Mouse (Mus musculus) intestine, postnatal 0 days (tissue): Measurements from ENCODE around the gene Plcxd2. TPM values are rescaled to one million over a fixed set of nuclear protein-coding genes. Genes with fewer than 3 reads are reported as not detected.
A peak's percentile ranks its signal among the peaks of the same experiment; 100 is the strongest.

Experiments used
- ATAC-seq: fragments of 200-750 bp; cut with Nextera tagmentation; 2 replicates; pipeline ENCODE4 v1.8.0; 2017; ENCODE audit warnings: mild to moderate bottlenecking, moderate TSS enrichment, moderate library complexity
- H3K27ac ChIP-seq: fragments of 300-500 bp; sonication (generic); 2 replicates; pipeline ENCODE4 v1.5.1; 2014; ENCODE audit warnings: mild to moderate bottlenecking, low read depth, low read length, moderate library complexity
- H3K27me3 ChIP-seq: fragments of 300-500 bp; sonication (generic); replicated peaks from 2 replicates; pipeline ENCODE4 v1.6.1; 2014; ENCODE audit warnings: low read length, mixed read lengths; ENCODE audit not compliant: control insufficient read depth, insufficient read depth
- H3K36me3 ChIP-seq: fragments of 300-500 bp; sonication (generic); 2 replicates; pipeline ENCODE4 v1.6.1; 2014; ENCODE audit warnings: mild to moderate bottlenecking, moderate library complexity; ENCODE audit not compliant: control insufficient read depth, insufficient read depth
- H3K4me1 ChIP-seq: fragments of 300-500 bp; sonication (generic); replicated peaks from 2 replicates; pipeline ENCODE4 v1.6.1; 2014; ENCODE audit warnings: antibody characterized with exemption, low read length, mixed read lengths; ENCODE audit not compliant: control insufficient read depth, insufficient read depth
- H3K4me2 ChIP-seq: fragments of 300-500 bp; sonication (generic); replicated peaks from 2 replicates; pipeline ENCODE4 v1.6.1; 2014; ENCODE audit warnings: low read depth, mild to moderate bottlenecking, moderate library complexity
- H3K4me3 ChIP-seq: fragments of 300-500 bp; sonication (generic); 2 replicates; pipeline ENCODE4 v1.5.1; 2014; ENCODE audit warnings: low read depth, low read length
- H3K9ac ChIP-seq: fragments of 300-500 bp; sonication (generic); 2 replicates; pipeline ENCODE4 v1.6.1; 2014; ENCODE audit warnings: mild to moderate bottlenecking, low read depth, low read length
- H3K9me3 ChIP-seq: fragments of 300-500 bp; sonication (generic); 2 replicates; pipeline ENCODE4 v1.6.1; 2016; ENCODE audit warnings: mixed run types; ENCODE audit not compliant: control insufficient read depth
- CTCF ChIP-seq: sonication (generic); IDR thresholded peaks from 2 replicates; pipeline ENCODE4 v1.5.1; 2016; ENCODE audit warnings: low read depth, mild to moderate bottlenecking, control low read depth, antibody characterized with exemption, moderate library complexity
- WGBS: fragments of 180-500 bp; shearing (Covaris S2); extraction: QIAGEN DNeasy Blood & Tissue Kit; methylation state at CpG from one replicate; pipeline ENCODE4 v1.1.7; 2014; 5-methylcytosine and 5-hydroxymethylcytosine counted together
- polyA plus RNA-seq: library from polyadenylated mRNA; unstranded; fragments of >200 nt; fragmentation: Nextera tagmentation; extraction: Ambion mirVana; gene quantifications from 2 replicates; pipeline ENCODE4 v1.2.1, GENCODE M21; 2015

Gene Plcxd2
- polyA plus RNA-seq, 1 experiment from 2014 or later: 2.3 TPM

GRCm38 (mm10) chr16:45973959-45974686, 35.9 kb downstream of the Plcxd2 start:
- H3K27me3 ChIP-seq: no peaks in the 10 kb centered on the region
- WGBS: 69% methylated on average over 9 of the region's 9 CpGs
- H3K9me3 ChIP-seq: no peaks in the 10 kb centered on the region
- H3K4me2 ChIP-seq: no peak overlapping the region
- H3K4me1 ChIP-seq: no peaks in the 10 kb centered on the region
- ATAC-seq: no peak
- no peak overlapping the region for H3K27ac ChIP-seq
- TF ChIP-seq CTCF: peak; percentile 61
- H3K4me3 ChIP-seq: no peak overlapping the region
- H3K9ac ChIP-seq: no peak overlapping the region
- H3K36me3 ChIP-seq: no peaks in the 10 kb centered on the region

- Histone ChIP-seq H3K9me3 (no peaks in the 10 kb centered on the region), H3K27me3 (no peaks in the 10 kb centered on the region), H3K36me3 (no peaks in the 10 kb centered on the region), H3K27ac (no peak overlapping the region), H3K9ac (no peak overlapping the region), H3K4me3 (no peak overlapping the region), H3K4me1 (no peaks in the 10 kb centered on the region), H3K4me2 (no peak overlapping the region)
- peak; percentile 16; the same call in 1 of the 2 replicates for ATAC-seq
- TF ChIP-seq CTCF: no peak
- 92% methylated on average over 2 of the region's 2 CpGs for WGBS
These were observed 39.8 kb downstream of the Plcxd2 start for GRCm38 (mm10) chr16:45970187-45970586.

GRCm38 (mm10) chr16:45968716-45969115, 41.3 kb downstream of the Plcxd2 start:
- no peaks in the 10 kb centered on the region for H3K36me3 ChIP-seq
- no peak overlapping the region for H3K27ac ChIP-seq
- H3K4me3 ChIP-seq: no peak overlapping the region
- TF ChIP-seq CTCF: no peak
- WGBS: 69% methylated on average over 5 of the region's 5 CpGs
- no peaks in the 10 kb centered on the region for H3K27me3 ChIP-seq
- H3K9ac ChIP-seq: no peak overlapping the region
- no peaks in the 10 kb centered on the region for H3K9me3 ChIP-seq
- no peak overlapping the region for H3K4me2 ChIP-seq
- no peak for ATAC-seq
- H3K4me1 ChIP-seq: no peaks in the 10 kb centered on the region

GRCm38 (mm10) chr16:45967471-45967870, 42.5 kb downstream of the Plcxd2 start:
- ATAC-seq: peak; percentile 42; the same call in 1 of the 2 replicates
- H3K4me1 ChIP-seq: no peaks in the 10 kb centered on the region
- peak overlapping the region; percentile 21 for H3K4me2 ChIP-seq
- no peak overlapping the region for H3K4me3 ChIP-seq
- no peak overlapping the region for H3K27ac ChIP-seq
- TF ChIP-seq CTCF: peak; percentile 93
- H3K9ac ChIP-seq: no peak overlapping the region
- no peaks in the 10 kb centered on the region for H3K36me3 ChIP-seq
- no peaks in the 10 kb centered on the region for H3K27me3 ChIP-seq
- WGBS: 10% methylated on average over 7 of the region's 7 CpGs
- no peaks in the 10 kb centered on the region for H3K9me3 ChIP-seq

- ATAC-seq: peak; percentile 62
- no peaks in the 10 kb centered on the region for H3K9me3 ChIP-seq
- peak overlapping the region; percentile 31; the same call in 1 of the 2 replicates for H3K4me2 ChIP-seq
- H3K4me1 ChIP-seq: no peaks in the 10 kb centered on the region
- WGBS: 19% methylated on average over 5 of the region's 5 CpGs
- H3K27ac ChIP-seq: no peak overlapping the region
- no peaks in the 10 kb centered on the region for H3K36me3 ChIP-seq
- no peak for TF ChIP-seq CTCF
- no peak overlapping the region for H3K4me3 ChIP-seq
- H3K27me3 ChIP-seq: no peaks in the 10 kb centered on the region
- no peak overlapping the region for H3K9ac ChIP-seq
These were observed 43.4 kb downstream of the Plcxd2 start for GRCm38 (mm10) chr16:45966604-45967003.

- TF ChIP-seq CTCF: no peak
- Histone ChIP-seq H3K27me3 (no peaks in the 10 kb centered on the region), H3K4me3 (no peak overlapping the region), H3K4me2 (no peak overlapping the region), H3K9ac (no peak overlapping the region), H3K36me3 (no peaks in the 10 kb centered on the region), H3K4me1 (no peaks in the 10 kb centered on the region), H3K27ac (no peak overlapping the region), H3K9me3 (no peaks in the 10 kb centered on the region)
- no peak for ATAC-seq
- 57% methylated on average over 6 of the region's 6 CpGs for WGBS
These were observed 45.2 kb downstream of the Plcxd2 start for GRCm38 (mm10) chr16:45964777-45965176.
